Mouse (Mus musculus) 3T3-L1 (cell line): ENCODE results near the gene Atad3a.

Experiments
- DNase-seq: peaks from one replicate; pipeline ENCODE4 v3.0.0-alpha.2; 2015; ENCODE audit warnings: low read depth, low spot score

Gene Atad3a

GRCm38 (mm10) chr4:155739152-155739551, 21.7 kb downstream of the Atad3a start:
- DNase-seq, result no peak

- no peak for DNase-seq
Observed at GRCm38 (mm10) chr4:155738262-155738661, 22.6 kb downstream of the Atad3a start.

- DNase-seq, result no peak
Observed at GRCm38 (mm10) chr4:155736421-155736820, 24.5 kb downstream of the Atad3a start.

- DNase-seq, result no peak
Observed at GRCm38 (mm10) chr4:155735788-155736187, 25.1 kb downstream of the Atad3a start.

- DNase-seq, result peak; percentile 59
Observed at GRCm38 (mm10) chr4:155734951-155735702, 25.8 kb downstream of the Atad3a start.

- DNase-seq, result peak; percentile 97
Observed at GRCm38 (mm10) chr4:155734350-155734941, 26.4 kb downstream of the Atad3a start, which contains the start of gene Tmem240. Tmem240 (plus strand) TSS chr4:155734800.

- no peak for DNase-seq
Observed at GRCm38 (mm10) chr4:155733267-155733666, 27.6 kb downstream of the Atad3a start.

GRCm38 (mm10) chr4:155727993-155728392, 32.9 kb downstream of the Atad3a start:
- no peak for DNase-seq

GRCm38 (mm10) chr4:155721668-155722083, 39.2 kb downstream of the Atad3a start:
- peak; percentile 55 for DNase-seq

- DNase-seq, result no peak
Observed at GRCm38 (mm10) chr4:155710521-155711252, 50.2 kb downstream of the Atad3a start.

GRCm38 (mm10) chr4:155708988-155709387, 51.9 kb downstream of the Atad3a start:
- no peak for DNase-seq

GRCm38 (mm10) chr4:155708582-155708981, 52.3 kb downstream of the Atad3a start:
- no peak for DNase-seq

GRCm38 (mm10) chr4:155705592-155705929, 55.3 kb downstream of the Atad3a start:
- peak; percentile 41 for DNase-seq

- DNase-seq, result peak; percentile 91
Observed at GRCm38 (mm10) chr4:155704721-155705591, 55.9 kb downstream of the Atad3a start, which contains the start of gene Ssu72. Ssu72 (plus strand) TSS chr4:155704800.

- DNase-seq, result no peak
Observed at GRCm38 (mm10) chr4:155703425-155703929, 57.4 kb downstream of the Atad3a start.

GRCm38 (mm10) chr4:155700425-155700824, 60.5 kb downstream of the Atad3a start:
- DNase-seq, result peak; percentile 68

- DNase-seq, result peak; percentile 37
Observed at GRCm38 (mm10) chr4:155696261-155697255, 64.3 kb downstream of the Atad3a start.

GRCm38 (mm10) chr4:155695531-155696062, 65.3 kb downstream of the Atad3a start:
- DNase-seq, result no peak

GRCm38 (mm10) chr4:155694482-155695401, 66.2 kb downstream of the Atad3a start:
- DNase-seq, result no peak
